Mouse (Mus musculus): Measurements from ENCODE around the gene Melk.

DNA sequence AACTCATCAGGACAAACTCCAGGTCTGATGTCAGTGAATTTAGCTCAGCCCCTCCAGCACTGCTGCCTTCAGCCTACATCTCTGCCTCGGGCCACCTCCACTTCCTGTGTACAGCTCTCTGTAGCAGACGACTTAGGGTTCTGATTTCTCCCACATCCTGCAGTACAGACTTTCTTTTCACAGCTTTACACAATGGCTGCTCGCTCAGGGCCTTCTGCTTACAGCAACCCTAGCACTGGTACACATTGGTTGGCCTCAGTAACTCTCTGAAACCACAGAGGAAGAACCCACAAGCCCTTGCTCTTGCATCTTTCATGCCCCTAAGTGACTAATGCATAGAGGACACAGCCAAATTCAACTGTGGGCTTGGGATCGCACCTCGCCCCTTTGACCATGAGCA, 29.5 kb upstream of the Melk start:
- no peak for TF ChIP-seq POLR2A (IDR thresholded peaks at IDR 0.05; ENCODE audit: insufficient read depth, low read length)
- no peak for TF ChIP-seq EP300 (IDR thresholded peaks at IDR 0.05; ENCODE audit: insufficient read depth, low read depth, low read length)
